Mouse (Mus musculus) spleen, postnatal 4 days (tissue): ENCODE results near the gene Pprc1.

Source experiments
- DNase-seq, 2 experiments: peaks; one replicate each; pipeline ENCODE4 v3.0.0; 2022; ENCODE audit warnings: low spot score in 2 of 2

Pprc1 gene

GRCm38 (mm10) chr19:46044271-46044992, at the start of gene Pprc1:
Gene Pprc1 (plus strand): TSS chr19:46044886.
- peak in 1 of 2 experiments; percentile 23 for DNase-seq

- DNase-seq: no peak
Observed at GRCm38 (mm10) chr19:45997365-45997764, 47.3 kb upstream of the Pprc1 start.

- DNase-seq: peak; percentile 90 to 94
Observed at GRCm38 (mm10) chr19:45997785-45998693, 46.6 kb upstream of the Pprc1 start, which contains the start of gene Armh3. Gene Armh3 (minus strand): TSS chr19:45998488.

GRCm38 (mm10) chr19:45998694-45999217, 45.9 kb upstream of the Pprc1 start:
- no peak for DNase-seq

GRCm38 (mm10) chr19:45999378-45999777, 45.3 kb upstream of the Pprc1 start:
- DNase-seq: no peak

DNA sequence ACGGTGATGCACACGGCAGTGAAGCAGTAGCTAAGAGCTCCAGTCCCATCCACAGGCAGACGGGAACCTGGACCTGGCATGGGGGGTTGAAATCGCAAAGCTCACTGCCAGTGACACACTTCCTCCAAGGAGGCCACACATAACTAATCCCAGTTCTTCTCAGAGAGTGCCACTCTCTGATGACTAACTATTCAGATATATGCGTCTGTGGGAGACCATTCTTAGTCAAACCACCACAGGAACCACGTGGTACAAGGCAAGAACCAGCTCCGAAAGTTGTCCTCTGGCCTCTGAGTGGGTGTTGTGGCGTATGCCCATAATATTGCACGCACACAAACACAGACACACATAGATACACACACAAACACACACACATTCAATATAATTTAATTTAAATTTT, 42.4 kb upstream of the Pprc1 start:
- no peak for DNase-seq

- DNase-seq: peak; percentile 85 to 92
Observed at GRCm38 (mm10) chr19:46003371-46004226, 41.1 kb upstream of the Pprc1 start, which contains the start of gene Hps6. Gene Hps6 (plus strand): TSS chr19:46003508.

DNA sequence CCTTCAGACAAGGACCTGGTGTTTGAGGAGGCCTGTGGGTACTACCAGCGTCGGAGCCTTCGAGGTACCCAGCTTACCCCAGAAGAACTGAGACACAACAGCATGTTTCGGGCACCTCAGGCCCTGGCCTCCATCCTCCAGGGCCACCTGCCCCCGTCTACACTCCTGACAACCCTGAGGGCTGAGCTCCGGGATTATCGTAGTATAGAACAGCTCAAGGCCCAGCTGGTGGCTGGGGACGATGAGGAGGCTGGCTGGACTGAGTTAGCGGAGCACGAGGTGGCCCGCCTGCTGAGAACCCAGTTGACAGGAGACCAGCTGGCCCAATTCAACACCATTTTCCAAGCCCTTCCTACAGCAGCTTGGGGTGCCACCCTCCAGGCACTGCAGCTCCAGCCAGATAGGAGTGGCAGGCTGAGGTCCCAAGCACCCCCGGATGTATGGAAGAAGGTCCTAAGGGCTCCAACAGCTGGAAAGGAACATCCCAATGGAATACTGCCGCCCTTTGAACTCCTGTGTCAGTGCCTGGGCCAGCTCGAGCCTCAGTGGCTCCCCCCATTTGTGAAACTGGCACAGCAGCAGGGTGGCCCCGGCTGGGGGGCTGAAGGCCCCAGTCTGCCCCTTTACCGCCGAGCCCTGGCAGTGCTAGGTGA, 39.7 kb upstream of the Pprc1 start:
- no peak for DNase-seq

- no peak for DNase-seq
Observed at GRCm38 (mm10) chr19:46005680-46006079, 39.0 kb upstream of the Pprc1 start.

DNA sequence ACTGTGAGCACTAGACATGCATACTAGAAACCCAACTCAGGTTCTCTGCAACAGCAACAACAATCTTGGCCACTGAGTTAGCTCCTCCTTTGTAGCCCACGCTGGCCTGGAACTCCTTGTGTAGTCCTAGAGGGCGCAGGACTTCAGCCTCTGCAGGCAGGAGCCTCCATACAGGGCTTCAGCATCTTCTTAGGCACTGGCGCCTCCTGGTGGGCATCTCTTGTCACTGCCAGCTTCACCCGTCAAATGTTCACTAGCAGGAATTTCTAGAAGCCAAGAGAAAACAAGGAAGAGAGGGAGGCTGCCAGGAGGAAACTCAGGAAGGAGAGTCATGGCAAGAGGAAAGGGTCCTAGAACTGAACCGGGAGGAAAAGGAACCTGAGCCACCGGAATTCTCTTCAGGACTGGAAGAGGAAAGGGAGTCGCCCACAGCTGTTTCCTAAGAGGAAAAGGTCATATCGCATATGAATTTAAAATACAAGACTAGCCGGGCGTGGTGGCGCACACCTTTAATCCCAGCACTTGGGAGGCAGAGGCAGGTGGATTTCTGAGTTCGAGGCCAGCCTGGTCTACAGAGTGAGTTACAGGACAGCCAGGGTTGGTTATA, 30.0 kb upstream of the Pprc1 start:
- DNase-seq: peak; percentile 82 to 94

DNA sequence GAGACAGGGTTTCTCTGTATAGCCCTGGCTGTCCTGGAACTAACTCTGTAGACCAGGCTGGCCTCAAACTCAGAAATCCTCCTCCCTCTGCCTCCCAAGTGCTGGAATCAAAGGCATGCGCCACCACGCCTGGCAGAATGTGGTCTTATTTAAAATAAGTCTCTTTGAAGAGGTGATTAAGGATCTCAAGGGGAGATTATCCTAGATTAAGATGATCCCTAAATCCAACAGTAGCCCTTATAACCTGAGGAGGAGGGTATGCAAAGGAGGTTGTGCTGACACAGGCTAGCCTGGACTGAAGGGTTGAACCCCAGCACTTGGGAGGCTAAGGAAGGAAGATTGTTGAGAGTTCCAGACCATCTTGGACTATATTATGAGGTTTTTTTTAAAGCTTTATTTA, 28.7 kb upstream of the Pprc1 start:
- no peak for DNase-seq

GRCm38 (mm10) chr19:46024959-46025358, 19.7 kb upstream of the Pprc1 start:
- no peak for DNase-seq

- no peak for DNase-seq
Observed at GRCm38 (mm10) chr19:46026567-46026966, 18.1 kb upstream of the Pprc1 start.

- DNase-seq: no peak
Observed at GRCm38 (mm10) chr19:46028747-46029320, 15.9 kb upstream of the Pprc1 start.

GRCm38 (mm10) chr19:46029652-46030051, 15.0 kb upstream of the Pprc1 start:
- DNase-seq: no peak

DNA sequence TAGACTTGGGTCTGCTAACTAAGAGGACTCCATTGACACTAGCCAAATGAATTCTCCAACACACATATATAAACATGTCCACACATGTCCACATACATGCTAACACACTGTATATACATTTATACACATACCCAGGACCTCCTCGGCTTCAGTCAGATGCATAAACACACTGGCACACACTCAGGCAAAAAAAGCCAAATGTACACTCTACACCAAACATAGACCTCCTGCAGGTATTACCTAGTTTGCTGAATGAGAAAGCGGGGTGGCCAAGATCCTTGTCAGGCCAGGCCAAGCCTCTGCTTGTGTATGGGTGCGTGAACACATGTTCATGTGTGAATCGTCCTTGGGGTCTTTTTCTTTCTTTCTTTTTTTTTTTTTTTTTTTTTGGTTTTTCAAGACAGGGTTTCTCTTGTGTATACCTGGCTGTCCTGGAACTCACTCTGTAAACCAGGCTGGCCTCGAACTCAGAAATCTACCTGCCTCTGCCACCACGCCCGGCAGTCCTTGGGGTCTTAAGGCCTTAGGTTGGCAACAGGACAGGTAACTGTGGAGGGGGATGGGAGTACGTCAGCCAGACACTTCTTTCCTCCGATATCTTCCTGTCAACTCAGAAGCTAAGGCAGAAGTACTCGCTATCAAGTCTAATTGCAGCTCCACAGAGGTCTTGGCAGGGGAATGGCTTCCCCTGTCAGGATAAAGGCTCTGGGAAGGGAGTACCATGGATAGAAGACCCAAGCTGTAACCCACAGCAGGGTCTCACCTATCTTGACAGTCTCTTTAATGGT, 14.3 kb upstream of the Pprc1 start:
- no peak for DNase-seq

GRCm38 (mm10) chr19:46031689-46032432, 12.8 kb upstream of the Pprc1 start:
- DNase-seq: no peak

DNA sequence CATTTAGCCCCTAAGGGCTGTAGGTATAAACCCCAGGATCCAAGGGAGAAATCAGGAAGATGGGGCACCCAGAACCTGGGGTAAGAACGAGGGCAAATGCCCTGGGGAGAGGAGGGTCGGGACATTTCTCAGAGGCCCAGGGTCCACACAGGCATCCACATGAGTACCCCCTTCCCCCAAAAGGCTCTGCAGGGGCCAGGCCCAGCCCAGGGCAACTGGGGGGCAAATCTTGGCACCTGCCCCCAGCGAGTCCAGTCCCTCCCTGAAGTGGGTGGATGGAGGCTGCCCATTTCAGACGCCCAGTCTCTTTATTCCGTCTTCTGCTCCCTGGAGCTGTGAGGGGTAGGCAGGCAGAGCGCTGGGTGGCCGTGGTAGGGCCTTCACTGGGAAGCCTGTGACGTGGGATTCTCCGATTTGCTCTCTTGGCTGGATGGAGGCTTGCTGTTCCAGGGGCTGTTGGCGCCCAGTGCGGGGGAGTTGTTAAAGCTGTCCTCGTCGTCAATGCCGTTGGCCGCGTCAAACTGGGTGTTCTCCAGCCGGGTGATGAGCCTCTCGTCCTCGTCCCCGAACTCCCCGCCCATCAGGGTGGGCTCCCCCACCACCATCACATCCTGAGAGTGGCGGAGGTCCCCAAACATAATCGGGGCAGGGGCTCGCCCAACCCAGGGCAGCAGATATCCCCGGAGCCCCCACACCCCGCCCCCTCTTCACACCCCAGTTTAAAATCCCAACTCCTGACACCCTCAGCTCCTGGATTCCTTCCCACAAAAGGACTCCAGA, 11.8 kb upstream of the Pprc1 start:
- no peak for DNase-seq
